Mouse (Mus musculus): ENCODE data around the gene Serpinb9f.
"Not testable (repeated sequence)": the region's sequence is repeated elsewhere in the genome, so short reads cannot be mapped to it uniquely, and the experiment has no call there.

Gene Serpinb9f

DNA sequence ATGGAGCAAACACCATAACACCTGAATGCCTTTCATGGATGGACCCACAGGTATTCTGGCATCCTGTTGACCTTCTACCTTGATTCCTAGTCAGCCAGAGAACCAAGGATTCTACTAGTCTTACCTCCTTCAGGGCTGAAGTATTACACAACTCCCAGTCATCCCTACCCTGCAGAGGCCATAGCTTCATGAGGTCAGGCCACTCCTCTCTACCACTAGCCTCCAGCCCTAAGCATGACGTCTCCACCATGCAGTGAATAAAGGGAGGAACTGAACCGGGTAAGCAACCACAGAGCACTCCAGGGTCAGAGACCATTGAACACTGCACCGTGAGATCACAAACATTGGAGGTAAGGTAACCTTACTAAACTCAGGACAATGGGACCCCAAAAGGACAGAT lies at the start of gene Serpinb9f:
TSS of gene Serpinb9f (plus strand) at position 301 of the 400 bp plus-strand sequence.
- DNase-seq, result not testable (repeated sequence)

DNA sequence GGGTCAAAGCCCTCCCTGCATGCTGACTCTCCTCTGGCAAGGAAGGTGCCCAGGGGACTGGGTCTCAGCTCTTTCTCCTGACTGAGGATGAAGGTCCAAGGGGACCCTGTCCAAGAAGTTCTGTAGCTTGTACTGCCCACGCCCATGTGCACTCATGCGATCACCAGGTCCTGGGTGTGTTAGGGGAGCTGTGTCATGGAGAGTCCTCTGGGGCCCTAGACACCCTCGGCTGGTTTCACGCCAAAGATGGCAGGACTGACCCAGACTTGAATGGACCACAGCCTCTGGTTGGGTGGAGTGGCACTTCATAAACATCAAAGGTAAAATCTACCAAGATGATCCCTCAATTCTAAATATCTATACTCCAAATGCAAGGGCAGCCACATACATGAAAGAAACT lies 15.2 kb upstream of the Serpinb9f start:
- not testable (repeated sequence) for DNase-seq

DNA sequence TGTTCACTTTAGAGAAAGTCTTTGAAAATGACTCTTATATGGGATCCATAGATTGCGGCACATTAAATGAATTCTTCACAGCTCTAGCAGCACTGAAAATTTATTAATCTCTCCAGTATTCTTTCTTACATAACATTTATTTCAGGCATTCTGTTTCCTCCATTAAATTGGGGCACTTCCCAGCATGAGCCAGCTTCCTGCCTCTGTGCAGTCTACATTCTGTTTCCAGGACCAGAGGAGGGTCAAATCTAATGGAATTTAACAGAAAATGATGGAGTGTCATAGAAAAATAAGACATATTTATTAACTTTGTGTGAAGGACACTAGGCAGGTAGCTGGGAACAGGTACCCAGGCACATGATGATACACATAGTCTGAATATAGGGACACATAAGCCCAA lies 32.8 kb downstream of the Serpinb9f start:
- DNase-seq, result not testable (repeated sequence)
